In genomic region chr12:68829404-68829803, GRCm38 (mm10) we compare ENCODE assay signal across 28 mouse cellular contexts.
DNase-seq lines count a peak whose midpoint lies in the region; ATAC-seq lines count a peak whose summit lies in the region.
"Had no signal": no experiment of that assay in that cellular context is flagged by ENCODE, and none has a peak within 500 bp of the region (broad histone marks: within the 10 kb centered on the region; RNA-seq: fewer than 3 reads in every experiment).

No protein-coding gene starts in this region.

- no peaks in the 10 kb centered on the region for H3K27me3 ChIP-seq in lung, embryonic 16.5 days (ENCODE audit: control insufficient read depth, insufficient read depth, low read depth, low read length)
- H3K27me3 ChIP-seq: CH12.LX; embryonic facial prominence, embryonic 13.5 days; embryonic facial prominence, embryonic 15.5 days; forebrain, embryonic 12.5 days had no signal

- H3K4me3 ChIP-seq in lung, embryonic 16.5 days (ENCODE audit: low read length): no peak overlapping the region
- H3K4me3 ChIP-seq: embryonic facial prominence, embryonic 13.5 days; embryonic facial prominence, embryonic 15.5 days; erythroblast, embryonic 14.5 days; forebrain, embryonic 10.5 days; forebrain, embryonic 12.5 days had no signal

- peak; percentile 60; the same call in 1 of the 2 replicates for ATAC-seq in lung, embryonic 16.5 days (ENCODE audit: low read depth)
- ATAC-seq: CD4-positive, CD25-positive, alpha-beta regulatory T cell, adult 4 months; forebrain, embryonic 14.5 days; forebrain, embryonic 16.5 days had no signal

- no peak overlapping the region for H3K4me2 ChIP-seq in lung, embryonic 16.5 days (ENCODE audit: low read depth, low read length)
- H3K4me2 ChIP-seq: embryonic facial prominence, embryonic 13.5 days; embryonic facial prominence, embryonic 15.5 days; forebrain, embryonic 12.5 days had no signal

- 49% methylated on average over 3 of the region's 3 CpGs for WGBS in lung, embryonic 16.5 days

- H3K9ac ChIP-seq in lung, embryonic 16.5 days (ENCODE audit: low read length): no peak overlapping the region
- H3K9ac ChIP-seq: embryonic facial prominence, embryonic 13.5 days; embryonic facial prominence, embryonic 15.5 days; forebrain, embryonic 12.5 days had no signal

- H3K36me3 ChIP-seq in lung, embryonic 16.5 days (ENCODE audit: control insufficient read depth, insufficient read depth, low read length): no peaks in the 10 kb centered on the region
- H3K36me3 ChIP-seq: embryonic facial prominence, embryonic 13.5 days; embryonic facial prominence, embryonic 15.5 days; forebrain, embryonic 10.5 days; forebrain, embryonic 12.5 days; G1E had no signal

- no peak for DNase-seq in lung, postnatal 10 days
- peak; percentile 0 for DNase-seq in lung, postnatal 25 days (ENCODE audit: low spot score)
- no peak for DNase-seq in lung, postnatal 4 days
- peak; percentile 22 for DNase-seq in 3T3-L1 (ENCODE audit: low read depth, low spot score)
- DNase-seq in NIH3T3 (ENCODE audit: low read depth): peak; percentile 18
- DNase-seq in right cerebral cortex, postnatal 25 days: no peak
- DNase-seq: adrenal gland, adult 2 months; adrenal gland, postnatal 10 days; adrenal gland, postnatal 25 days; B cell, adult 2 months; cerebellum, adult 11 months; cerebellum, adult 18-20 months; cerebellum, adult 8-10 months; cerebellum, adult 9-11 months; cerebellum, postnatal 14 days; cerebellum, postnatal 36 days; embryo, embryonic 11 days had no signal

- no peak overlapping the region for H3K27ac ChIP-seq in lung, embryonic 16.5 days (ENCODE audit: low read length)
- H3K27ac ChIP-seq: embryonic facial prominence, embryonic 13.5 days; embryonic facial prominence, embryonic 15.5 days; forebrain, embryonic 10.5 days; forebrain, embryonic 12.5 days had no signal

- H3K4me1 ChIP-seq in lung, embryonic 16.5 days (replicated peaks; ENCODE audit: control insufficient read depth, insufficient read depth, low read length): no peaks in the 10 kb centered on the region
- H3K4me1 ChIP-seq: embryonic facial prominence, embryonic 13.5 days; embryonic facial prominence, embryonic 15.5 days; forebrain, embryonic 10.5 days; forebrain, embryonic 12.5 days had no signal

- no peaks in the 10 kb centered on the region for H3K9me3 ChIP-seq in lung, embryonic 16.5 days (ENCODE audit: control insufficient read depth, low read length)
- H3K9me3 ChIP-seq: embryonic facial prominence, embryonic 13.5 days; embryonic facial prominence, embryonic 15.5 days; forebrain, embryonic 10.5 days; forebrain, embryonic 12.5 days; G1E had no signal

Comparison
In these comparisons a context has a peak if more than half of its experiments do, and no peak if none do; other contexts are left out.
1. DNase-seq: peak in lung, postnatal 25 days (single experiment), 3T3-L1 (single experiment) and NIH3T3 (single experiment); none in lung, postnatal 10 days (single experiment), lung, postnatal 4 days (0 of 2) and right cerebral cortex, postnatal 25 days (single experiment).